Mouse (Mus musculus): ENCODE data around the gene Dnm3.

GRCm38 (mm10) chr1:162121441-162122200 is 356.2 kb downstream of the Dnm3 start:
- TF ChIP-seq CTCF (IDR thresholded peaks at IDR 0.05; ENCODE audit: extremely low read depth, insufficient read length, insufficient replicate concordance, low read depth, low read length) (no peak), POLR2A (IDR thresholded peaks at IDR 0.05; ENCODE audit: low read depth, low read length) (no peak)

Measured in small intestine, adult 2 months (tissue).